Mouse (Mus musculus): ENCODE data around the gene Ccnf.

Ccnf gene

DNA sequence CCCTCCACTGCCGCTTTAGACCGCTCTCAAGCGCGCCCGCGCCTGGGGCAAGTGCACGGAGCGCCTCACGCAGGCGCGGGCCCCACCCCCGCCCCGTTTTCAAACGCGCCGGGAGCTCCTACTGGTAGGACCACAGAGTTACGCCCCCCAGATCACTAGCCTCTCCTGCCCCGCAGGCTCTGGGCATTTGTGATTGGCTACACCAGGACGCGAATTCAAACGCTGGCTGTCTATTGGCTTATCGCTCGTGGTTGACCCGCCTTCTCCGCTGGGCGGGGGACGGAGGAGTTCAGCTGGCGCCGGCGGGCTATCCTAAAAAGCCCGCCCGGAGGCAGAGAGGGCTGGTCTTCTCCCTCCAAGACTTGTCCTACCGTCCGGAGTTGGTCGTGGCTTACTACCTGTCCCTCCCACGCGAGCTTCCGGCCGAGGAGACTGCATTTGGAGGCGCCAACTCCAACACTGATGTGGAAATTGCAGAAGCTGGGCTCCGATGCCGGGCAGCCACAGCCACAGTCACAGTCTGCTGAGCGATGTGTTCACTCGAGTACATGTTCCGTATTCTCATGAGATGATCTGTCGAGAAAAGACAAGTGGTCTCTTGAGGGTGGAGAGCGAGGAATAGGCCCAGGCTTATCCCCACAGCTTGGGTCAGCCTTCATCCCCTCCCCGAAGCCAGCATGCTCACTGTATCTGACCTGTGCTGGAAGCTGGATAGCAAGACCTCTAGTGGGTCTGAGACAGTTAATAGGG lies at the start of gene Ccnf:
Gene Ccnf (minus strand): TSS at position 165 of the 750 bp plus-strand sequence.
- in situ Hi-C loops (cut with MboI; ENCODE audit: low sequenced_read_pairs): no loop called here

DNA sequence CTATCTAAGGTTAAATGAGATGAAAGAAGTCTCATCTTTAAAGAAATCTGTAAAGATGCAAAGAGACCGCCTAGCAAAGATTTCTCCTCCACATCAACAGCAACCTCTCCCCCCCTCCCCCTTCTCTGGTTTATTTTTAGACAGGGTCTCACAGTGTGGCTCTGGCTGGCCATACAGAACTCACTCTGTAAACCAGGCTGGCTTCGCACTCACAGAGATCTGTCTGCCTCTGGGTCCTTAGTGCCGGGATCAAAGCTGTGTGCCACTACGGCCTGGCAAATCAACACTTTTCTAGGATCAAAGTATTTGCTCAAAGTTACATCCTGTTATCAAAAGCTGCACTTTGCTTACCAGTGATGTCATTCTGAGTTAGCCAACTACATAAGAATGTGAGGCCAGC lies 49.4 kb upstream of the Ccnf start:
- in situ Hi-C loops (cut with MboI; ENCODE audit: low sequenced_read_pairs): no loop called here

DNA sequence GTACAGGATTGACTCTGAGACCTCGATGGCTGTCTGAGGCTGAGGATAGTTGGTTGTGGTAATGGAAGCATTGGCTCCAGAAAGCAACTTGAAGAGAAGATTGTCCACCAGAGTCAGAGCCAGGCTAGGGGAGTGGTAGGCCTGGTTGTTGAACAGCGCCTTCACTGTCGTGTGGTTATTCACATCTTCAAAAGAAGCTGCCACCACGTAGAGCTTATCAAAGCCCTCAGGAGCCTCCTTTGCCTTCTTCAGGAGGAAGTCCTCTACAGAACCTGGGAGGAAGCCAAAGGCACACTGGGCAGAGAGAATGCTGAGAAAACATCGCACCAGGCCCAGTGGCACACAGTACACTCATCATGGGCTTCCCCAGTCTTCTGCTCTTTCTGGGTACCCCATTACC lies 38.1 kb upstream of the Ccnf start:
- in situ Hi-C loops (cut with MboI; ENCODE audit: low sequenced_read_pairs): no loop called here

DNA sequence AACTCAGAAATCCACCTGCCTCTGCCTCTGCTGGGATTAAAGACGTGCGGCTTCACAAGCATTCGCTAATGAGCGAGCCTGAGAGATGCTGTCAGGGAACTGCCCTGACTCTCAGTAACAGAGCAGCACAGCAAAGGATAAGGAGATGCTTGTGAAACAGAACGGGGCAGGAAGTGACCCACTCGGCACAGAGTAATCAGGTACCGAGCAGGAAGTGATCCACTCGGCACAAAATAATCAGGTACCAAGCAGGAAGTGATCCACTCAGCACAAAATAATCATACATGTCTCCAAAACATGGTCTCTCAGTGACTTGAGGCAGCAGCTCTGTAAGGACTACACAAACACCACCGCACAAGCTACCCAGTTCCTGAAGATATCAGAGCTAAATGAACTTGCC lies 37.2 kb upstream of the Ccnf start:
- in situ Hi-C loops (cut with MboI; ENCODE audit: low sequenced_read_pairs): no loop called here

DNA sequence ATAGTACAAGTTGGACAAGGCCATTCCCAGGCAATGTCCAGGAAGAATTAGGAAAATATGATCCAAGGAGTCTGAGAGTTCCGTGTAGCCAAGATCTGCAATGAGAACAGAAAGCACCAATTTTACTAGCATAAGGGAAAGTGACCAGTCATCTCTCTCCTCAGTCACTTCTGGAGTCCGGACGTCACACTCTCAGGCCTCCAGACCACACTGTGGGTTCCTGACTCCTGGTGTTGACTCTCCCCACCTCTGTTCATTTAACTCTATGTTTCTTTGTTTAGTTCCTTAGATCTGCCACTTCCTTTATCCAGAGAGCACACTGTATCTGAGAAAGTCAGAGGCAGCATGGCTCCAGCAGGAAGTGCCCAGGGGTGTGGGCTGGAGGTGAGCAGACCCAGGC lies 34.4 kb upstream of the Ccnf start:
- in situ Hi-C loops (cut with MboI; ENCODE audit: low sequenced_read_pairs): no loop called here

DNA sequence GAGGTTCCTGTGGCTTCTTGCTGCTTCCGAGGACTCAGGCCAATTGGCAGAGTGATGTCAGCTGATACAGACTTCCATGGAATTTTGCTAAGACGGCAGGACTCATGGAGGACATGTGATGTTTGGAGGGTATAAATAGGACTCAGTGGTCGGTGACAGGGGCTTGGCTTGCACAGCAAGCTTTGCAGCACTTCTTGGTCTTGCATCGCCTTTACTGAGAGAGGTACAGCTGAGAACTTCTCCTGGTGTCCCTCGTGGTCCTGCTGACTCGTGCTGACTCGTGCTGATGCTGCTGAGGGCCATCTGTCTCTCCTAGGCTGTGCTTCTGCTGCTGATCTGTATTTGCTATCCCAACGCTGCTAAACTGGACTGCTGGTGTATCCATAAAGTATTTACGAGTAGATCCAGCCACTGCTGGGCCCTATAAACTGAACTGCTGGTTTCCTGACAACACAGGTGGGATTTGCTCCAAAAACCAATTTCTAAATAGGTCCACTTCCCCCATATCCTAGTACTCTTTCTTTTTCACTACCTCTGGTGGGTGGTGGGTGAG lies 32.1 kb upstream of the Ccnf start:
- in situ Hi-C loops (cut with MboI; ENCODE audit: low sequenced_read_pairs): no loop called here

DNA sequence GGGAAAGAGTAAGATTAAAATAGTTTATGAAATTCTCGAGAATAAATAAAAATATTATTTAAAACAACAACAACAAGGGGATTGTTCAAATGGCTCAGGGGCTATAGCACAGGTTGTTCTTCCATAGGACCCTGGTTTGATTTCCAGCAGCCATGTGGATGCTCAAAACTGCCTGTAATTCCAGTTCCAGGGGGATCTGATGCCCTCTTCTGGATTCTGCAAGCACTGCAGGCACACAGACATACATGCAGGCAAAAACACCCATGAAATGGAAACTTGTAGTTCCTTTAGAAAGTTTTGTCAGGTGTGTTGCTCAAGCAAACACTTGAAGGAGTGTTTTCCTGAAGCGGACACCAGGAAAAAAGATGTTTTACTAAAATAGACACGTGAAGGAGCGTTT lies 31.4 kb upstream of the Ccnf start:
- in situ Hi-C loops (cut with MboI; ENCODE audit: low sequenced_read_pairs): no loop called here

DNA sequence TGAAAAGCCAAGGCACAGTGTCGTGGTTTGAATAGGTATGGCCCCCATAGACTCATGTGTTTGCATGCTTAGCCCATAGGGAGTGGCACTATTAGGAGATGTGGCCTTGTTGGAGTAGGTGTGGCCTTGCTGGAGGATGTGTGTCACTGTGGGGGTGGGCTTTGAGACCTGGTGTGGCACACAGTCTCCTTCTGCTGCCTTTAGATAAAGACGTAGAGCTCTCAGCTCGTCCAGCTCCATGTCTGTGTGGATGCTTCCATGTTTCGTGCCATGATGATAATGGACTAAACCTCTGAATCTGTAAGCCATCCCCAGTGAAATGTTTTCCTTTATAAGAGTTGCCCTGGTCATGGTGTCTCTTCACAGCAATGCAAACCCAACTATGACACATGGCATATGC lies 28.6 kb upstream of the Ccnf start:
- in situ Hi-C loops (cut with MboI; ENCODE audit: low sequenced_read_pairs): no loop called here

DNA sequence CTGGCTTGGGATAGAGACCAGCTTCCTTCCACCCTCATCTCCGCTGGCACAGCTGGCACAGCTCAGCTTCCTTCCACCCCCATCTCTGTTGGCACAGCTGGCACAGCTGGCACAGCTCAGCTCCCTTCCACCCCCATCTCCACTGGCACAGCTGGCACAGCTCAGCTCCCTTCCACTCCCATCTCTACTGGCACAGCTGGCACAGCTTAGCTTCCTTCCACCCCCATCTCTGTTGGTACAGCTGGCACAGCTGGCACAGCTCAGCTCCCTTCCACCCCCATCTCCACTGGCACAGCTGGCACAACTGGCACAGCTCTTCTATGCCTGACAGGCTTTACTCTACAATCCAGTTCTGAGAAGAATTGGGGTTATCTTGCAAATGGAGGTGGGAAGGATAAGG lies 15.8 kb upstream of the Ccnf start:
- in situ Hi-C loops (cut with MboI; ENCODE audit: low sequenced_read_pairs): no loop called here

DNA sequence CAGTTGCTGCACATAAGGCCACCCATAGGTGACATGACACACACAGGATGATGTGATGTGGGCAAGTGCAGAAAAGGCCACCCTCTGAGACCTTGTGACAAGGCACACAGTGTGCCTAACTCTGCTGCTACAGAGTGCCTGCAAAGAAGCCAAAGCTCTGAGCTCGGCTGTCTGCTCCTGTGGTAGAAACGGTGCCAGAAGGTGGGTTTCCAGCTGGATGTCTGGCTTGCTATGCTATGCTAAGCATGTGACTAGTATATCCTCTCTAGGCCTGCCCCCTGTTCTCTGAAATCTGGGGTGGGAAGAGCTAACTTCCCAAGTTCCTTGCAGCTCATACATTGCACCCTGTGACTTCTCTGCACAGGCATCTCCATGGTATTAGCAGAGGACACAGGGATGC lies 13.5 kb upstream of the Ccnf start:
- in situ Hi-C loops (cut with MboI; ENCODE audit: low sequenced_read_pairs): no loop called here

DNA sequence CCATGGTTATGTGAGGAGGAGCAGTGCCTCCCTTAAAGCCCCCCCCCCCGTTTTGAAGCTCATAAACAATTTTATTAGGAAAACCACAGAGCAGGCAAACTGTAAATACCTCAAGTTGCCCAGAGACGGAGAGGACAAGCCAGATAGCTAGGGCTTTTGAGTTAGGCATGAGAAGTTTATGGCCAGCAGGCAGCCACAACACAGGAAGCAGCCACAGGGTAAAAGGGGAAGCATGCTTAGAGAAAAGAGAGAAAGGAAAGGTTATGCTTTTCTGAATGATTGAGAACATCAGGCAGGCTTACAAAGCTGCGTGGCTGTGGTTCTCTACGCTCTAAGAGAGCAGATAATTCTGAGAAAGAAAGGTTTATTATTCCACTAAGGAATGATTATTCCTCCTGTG lies 9.2 kb upstream of the Ccnf start:
- in situ Hi-C loops (cut with MboI; ENCODE audit: low sequenced_read_pairs): no loop called here

DNA sequence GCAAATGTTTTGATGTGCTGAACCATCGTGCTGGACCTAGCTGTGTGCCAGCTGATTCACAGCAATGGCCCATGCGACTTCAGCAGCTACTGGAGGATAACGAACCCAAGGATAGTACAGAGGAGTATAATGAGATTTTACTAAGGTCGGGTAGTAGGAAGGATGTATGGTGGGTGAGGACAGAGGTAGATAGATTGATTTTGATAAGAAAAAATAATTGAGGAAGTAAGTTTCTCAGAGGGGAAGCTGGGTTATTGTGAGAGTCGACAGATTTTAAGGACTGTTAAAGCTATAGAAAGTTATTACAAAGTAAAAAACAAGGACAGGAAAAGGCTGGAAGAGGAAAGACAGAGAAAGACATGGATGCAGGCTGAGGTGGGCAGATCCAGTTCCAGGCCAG lies 8.4 kb upstream of the Ccnf start:
- in situ Hi-C loops (cut with MboI; ENCODE audit: low sequenced_read_pairs): no loop called here

DNA sequence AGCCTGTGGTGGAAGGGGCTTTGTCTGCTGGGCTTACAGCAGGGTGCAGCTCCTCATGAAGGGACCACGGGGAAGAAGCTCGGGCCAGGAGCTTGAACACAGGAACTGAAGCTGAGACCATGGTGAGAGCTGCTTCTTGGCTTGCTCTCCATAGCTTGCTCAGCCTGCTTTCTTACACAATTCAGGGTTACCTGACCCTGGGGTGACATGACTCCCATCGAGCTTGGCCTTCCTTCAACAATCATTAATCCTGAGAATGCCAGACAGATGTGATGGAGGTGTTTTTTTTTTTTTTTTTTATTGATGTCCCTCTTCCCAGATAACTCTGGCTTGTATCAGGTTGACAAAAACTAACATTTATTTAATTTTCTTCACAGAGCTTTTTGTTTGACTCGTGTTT lies 7.7 kb upstream of the Ccnf start:
- in situ Hi-C loops (cut with MboI; ENCODE audit: low sequenced_read_pairs): no loop called here

DNA sequence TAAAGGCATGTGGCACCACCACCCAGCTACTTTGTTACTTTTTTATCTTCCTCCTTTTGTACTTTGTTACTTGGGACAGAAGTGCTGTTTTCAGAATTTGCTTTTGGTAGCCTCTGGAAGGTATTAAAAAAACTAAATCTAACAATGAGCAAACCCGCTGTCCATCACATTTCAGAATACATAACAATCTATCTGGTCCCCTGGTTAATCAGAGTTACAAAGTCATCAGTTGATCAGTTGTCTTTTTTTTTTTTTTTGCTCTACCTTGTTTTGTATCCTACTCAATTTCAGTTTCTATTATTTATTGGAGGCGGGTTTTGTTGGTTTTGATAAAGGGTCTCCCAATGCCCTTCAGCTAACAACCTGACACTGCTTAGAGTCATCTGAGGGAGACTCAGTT lies 1.0 kb upstream of the Ccnf start:
- in situ Hi-C loops (cut with MboI; ENCODE audit: low sequenced_read_pairs): no loop called here

DNA sequence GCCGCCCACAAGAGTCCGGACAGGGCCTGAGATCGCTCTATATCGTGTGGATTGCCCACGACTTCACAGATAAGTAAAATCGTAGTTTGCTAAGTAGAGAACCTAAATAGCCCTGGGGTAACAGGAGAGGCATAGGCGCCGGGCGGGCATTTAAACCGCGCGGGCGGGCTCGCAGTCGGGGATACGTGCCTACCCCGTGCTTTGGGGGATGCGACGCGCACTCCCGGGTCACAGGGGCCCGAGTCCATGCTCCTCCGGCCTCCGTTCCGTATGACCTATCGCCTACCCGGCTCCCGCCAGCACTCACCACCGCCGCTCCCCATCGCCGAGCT lies 330 bp downstream of the Ccnf start:
- in situ Hi-C loops (cut with MboI; ENCODE audit: low sequenced_read_pairs): no loop called here

DNA sequence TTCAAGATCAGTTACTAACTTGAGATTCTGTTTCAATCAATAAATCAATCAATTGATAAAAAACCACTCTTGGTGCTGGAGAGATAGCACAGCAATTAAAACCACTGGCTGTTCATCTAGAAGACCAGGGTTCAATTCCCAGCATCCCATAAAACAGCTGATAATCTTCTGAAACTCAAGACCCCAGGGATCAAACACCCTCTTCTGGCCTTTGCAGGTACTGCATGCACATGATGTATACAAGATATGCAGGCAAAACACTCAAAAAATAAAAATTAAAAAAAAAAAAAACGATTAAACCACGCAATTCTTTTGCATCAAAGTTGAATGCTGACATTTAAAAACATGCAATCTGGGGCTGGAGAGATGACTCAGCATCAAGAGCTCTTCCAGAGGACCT lies 2.6 kb downstream of the Ccnf start:
- in situ Hi-C loops (cut with MboI; ENCODE audit: low sequenced_read_pairs): no loop called here

DNA sequence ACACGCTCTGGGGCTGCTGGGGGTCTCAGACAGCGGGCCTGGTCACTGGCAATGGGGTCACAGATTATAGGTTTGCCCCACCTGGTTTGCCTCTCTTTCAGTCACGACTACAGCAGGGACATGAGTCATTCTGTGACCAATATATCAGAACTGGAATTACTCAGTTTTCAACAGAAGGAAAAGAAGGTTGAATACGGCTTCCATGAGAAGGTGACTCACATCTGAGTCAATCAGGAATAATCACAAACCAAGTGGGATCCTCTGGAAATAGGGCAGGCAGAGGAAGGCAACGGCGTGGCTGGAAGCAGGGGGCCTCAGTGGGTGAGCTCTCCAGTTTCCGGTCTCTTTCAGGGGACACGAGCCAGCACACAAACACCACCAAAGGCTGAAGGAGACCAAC lies 7.2 kb downstream of the Ccnf start:
- in situ Hi-C loops (cut with MboI; ENCODE audit: low sequenced_read_pairs): no loop called here

DNA sequence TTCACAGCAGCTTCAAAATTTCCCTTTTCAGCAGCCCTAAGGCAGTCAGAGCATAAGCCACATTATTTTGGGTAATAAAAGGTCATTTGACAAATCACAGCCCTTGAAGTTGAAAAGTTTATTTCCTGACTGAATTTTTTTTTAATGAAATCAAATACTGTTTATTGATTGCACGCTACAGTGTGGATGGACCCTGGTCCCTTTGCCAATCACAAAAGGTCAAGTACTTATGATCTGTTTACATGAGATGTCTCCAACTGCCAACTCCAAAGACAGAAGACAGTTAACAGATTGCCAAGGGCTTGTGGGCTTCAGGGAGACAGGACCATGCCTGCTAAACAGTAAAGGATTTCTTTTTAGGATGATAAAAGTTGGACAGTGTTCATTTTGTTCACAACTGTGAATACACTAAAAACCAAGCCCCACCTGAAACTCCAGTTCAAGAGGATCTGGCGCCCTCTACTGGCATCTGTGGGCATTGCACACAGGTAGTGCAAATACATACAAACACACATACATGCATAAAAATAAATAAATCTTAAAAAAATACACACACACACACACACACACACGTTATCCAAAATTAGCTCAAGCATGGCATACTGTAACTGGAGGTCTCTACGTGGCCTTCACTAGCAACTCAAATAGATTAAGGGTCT lies 7.8 kb downstream of the Ccnf start:
- in situ Hi-C loops (cut with MboI; ENCODE audit: low sequenced_read_pairs): no loop called here

DNA sequence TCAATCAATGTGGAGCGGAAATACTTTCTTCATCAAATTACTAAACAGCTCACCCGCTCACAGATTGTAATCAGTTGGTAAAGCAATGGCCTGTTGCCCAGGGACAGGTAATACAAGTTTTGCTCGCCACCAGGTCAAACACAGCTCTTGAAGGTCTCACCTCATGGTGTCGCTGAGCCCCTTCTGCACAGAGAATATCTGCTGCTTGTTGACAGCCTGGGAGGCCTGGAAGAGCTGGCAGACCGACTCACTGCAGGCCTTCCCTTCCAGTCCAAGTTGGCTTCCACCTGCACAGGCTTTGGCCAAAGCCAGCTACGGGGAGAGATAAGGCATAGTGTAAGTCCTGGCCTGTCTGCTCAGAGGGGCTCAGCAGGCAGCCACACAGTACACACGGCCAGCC lies 14.4 kb downstream of the Ccnf start:
- in situ Hi-C loops (cut with MboI; ENCODE audit: low sequenced_read_pairs): no loop called here

DNA sequence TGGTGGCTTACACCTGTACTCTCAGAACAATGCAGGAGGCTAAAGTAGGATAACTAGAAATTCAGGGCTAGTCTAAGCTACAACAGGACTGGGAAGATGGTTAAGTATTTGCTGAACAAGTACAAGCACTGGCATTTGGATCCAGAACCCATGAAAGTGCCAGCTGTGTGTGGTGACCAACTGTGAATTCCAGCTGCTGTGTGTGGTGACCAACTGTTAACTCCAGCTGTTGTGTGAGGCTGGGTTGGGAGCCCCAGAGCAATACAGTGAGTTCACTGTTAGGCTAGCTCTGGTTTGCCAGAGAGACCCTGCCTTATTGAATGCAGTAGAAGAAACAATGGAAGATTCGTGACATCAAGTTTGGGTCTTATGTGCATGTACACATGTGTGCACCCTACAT lies 14.8 kb downstream of the Ccnf start:
- in situ Hi-C loops (cut with MboI; ENCODE audit: low sequenced_read_pairs): no loop called here

DNA sequence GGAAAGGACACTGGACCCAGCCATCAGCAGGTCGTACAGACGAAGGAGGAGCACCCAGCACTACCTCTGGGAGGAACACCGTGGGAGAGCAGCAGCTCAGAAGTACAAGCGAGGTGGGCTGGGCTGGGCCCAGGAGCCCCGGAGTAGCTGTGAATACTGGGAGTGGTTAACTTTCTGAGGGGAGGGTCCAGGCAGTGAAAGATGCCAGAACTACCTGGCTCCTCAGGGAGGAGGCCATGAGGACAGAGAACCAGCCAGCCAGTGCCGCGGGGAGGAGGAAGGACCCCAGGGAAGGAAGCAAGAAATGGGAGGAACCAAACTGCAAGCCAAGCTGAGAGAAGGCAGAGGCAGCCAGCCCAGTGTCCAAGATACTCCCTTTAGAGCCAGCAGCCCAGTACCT lies 23.3 kb downstream of the Ccnf start:
- in situ Hi-C loops (cut with MboI; ENCODE audit: low sequenced_read_pairs): no loop called here

DNA sequence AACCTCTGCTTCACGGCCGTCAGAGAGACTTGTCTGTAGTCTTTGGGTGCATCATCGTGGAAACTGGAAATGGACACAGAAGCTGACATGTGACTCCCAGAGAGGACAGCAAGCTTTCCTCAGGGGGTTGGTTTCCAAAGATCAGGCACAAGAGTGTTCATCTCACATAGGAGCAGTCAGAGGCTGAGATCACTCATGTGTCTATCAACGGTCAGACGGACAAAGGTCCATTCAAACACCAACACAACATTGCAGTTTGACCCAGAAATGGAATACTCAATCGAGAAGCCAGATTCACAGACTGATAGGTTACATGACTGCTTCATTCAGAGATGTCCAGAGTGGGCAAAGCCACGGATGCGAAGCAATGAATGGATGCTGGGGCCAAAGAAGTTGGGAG lies 24.6 kb downstream of the Ccnf start:
- in situ Hi-C loops (cut with MboI; ENCODE audit: low sequenced_read_pairs): no loop called here

DNA sequence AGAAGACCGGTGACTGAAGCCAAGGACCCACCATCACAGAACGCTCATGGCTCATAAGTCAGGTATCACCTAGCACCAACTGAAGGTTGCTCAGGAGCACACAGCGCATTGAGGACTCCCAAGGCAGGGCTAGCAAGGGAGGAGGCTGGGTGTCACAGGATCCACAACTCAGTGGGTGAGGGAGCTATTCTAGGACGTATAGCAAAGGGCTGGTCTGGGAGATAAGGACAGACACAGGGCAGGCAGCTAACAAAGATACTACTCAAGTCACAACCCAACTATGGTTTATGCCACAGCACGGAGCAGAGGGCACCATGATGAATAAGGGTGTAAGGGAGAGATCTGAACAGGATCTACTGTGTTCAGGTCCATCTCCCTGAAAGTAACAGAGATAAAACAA lies 25.4 kb downstream of the Ccnf start:
- in situ Hi-C loops (cut with MboI; ENCODE audit: low sequenced_read_pairs): no loop called here

Measured in CH12F3 (cell line).